Mouse (Mus musculus) C2C12 (cell line): ENCODE results near the gene Hpse2. TPM values are rescaled to one million over a fixed set of nuclear protein-coding genes. Genes with fewer than 3 reads are reported as not detected.

ENCODE experiments used
- H3K27me3 ChIP-seq: one replicate; pipeline ENCODE4 v1.6.1; 2011; ENCODE audit not compliant: control insufficient read depth, insufficient read depth, insufficient read length
- H3K36me3 ChIP-seq: one replicate; pipeline ENCODE4 v1.6.1; 2011; ENCODE audit not compliant: control insufficient read depth, insufficient read depth
- H3K4me3 ChIP-seq: one replicate; pipeline ENCODE4 v1.5.1; 2011; ENCODE audit warnings: mild to moderate bottlenecking, control low read depth; ENCODE audit not compliant: poor library complexity, insufficient read depth, severe bottlenecking
- H3K79me2 ChIP-seq: one replicate; pipeline ENCODE4 v1.6.1; 2011; ENCODE audit not compliant: control insufficient read depth, insufficient read depth
- H3K79me3 ChIP-seq: one replicate; pipeline ENCODE4 v1.6.1; 2011; ENCODE audit warnings: low read depth, control low read depth
- H3ac ChIP-seq: one replicate; pipeline ENCODE3; 2011; ENCODE audit warnings: low read depth; ENCODE audit not compliant: control insufficient read depth, insufficient read length
- CEBPB ChIP-seq: IDR thresholded peaks from one replicate; pipeline ENCODE4 v1.6.1; 2011; ENCODE audit warnings: low read depth, mild to moderate bottlenecking, control low read depth, moderate library complexity
- CTCF ChIP-seq: IDR thresholded peaks from one replicate; pipeline ENCODE4 v1.5.1; 2011; ENCODE audit not compliant: control insufficient read depth, insufficient read depth, insufficient read length
- FOSL1 ChIP-seq: IDR thresholded peaks from one replicate; pipeline ENCODE4 v1.8.0; 2011; ENCODE audit warnings: mild to moderate bottlenecking, low read length; ENCODE audit not compliant: poor library complexity, insufficient read depth, severe bottlenecking
- MAX ChIP-seq: IDR thresholded peaks from one replicate; pipeline ENCODE4 v1.6.1; 2011; ENCODE audit warnings: mild to moderate bottlenecking, control low read depth
- MYOD1 ChIP-seq: IDR thresholded peaks from one replicate; pipeline ENCODE4 v1.6.1; 2011; ENCODE audit warnings: low read depth; ENCODE audit not compliant: control insufficient read depth, insufficient read length
- MYOG ChIP-seq: IDR thresholded peaks from one replicate; pipeline ENCODE4 v1.6.1; 2011; ENCODE audit not compliant: control insufficient read depth, insufficient read length; ENCODE audit errors: extremely low read depth
- USF1 ChIP-seq: IDR thresholded peaks from one replicate; pipeline ENCODE4 v1.6.1; 2011; ENCODE audit warnings: low read depth, mild to moderate bottlenecking, control low read depth, moderate library complexity
- polyA plus RNA-seq: library from polyadenylated mRNA; unstranded; fragments of >200 nt; fragmentation: generic; extraction: Trizol; gene quantifications from one replicate; pipeline ENCODE4 v1.2.1, GENCODE M21; 2012; ENCODE audit warnings: missing spikeins

The Hpse2 gene
- polyA plus RNA-seq, 1 experiment: not detected

DNA sequence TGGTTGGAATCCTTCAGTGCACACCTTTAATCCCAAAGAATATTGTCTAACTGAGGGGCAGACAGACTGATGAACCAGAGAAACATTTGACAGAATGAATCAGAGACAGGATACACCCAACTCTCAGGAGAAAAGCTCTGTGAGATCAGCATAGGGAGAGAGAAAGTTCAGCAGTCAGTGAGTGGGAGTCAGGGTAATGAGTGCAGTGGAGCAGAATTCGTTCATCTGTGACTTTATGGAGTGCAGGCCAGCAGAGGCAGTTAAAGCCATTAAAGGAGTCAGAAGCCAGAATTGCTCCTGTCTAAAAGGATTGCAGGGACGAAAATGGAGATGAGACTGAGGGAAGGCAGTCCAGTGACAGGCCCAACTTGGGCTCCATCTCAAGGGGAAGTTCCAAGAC is 410.2 kb downstream of the Hpse2 start:
- Histone ChIP-seq H3K27me3 (no peaks in the 10 kb centered on the region), H3K36me3 (no peaks in the 10 kb centered on the region), H3ac (no peak overlapping the region), H3K79me3 (no peaks in the 10 kb centered on the region), H3K79me2 (no peaks in the 10 kb centered on the region), H3K4me3 (no peak overlapping the region)
- TF ChIP-seq MYOG (no peak), USF1 (no peak), CEBPB (no peak), CTCF (no peak), MAX (no peak), MYOD1 (no peak), FOSL1 (no peak)

DNA sequence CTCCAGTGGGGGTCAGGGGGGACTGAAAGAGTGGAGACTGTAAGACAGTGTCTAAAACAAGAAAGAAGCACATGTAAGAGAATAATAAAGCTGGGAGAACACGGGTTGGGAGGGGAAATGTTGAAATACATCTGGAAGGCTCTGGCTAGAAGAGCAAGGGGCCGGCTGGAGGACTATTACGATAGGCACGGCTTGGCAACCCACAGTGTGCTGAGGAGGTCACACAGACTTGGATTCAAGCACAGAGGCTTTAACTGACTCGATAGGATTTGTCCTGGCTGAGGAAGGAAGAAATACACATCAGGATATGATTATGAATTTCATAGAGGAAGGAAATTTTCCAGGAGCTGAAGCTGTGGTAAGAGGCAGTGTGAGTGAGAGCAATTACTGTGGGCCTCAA is 414.4 kb downstream of the Hpse2 start:
- no peaks in the 10 kb centered on the region for H3K27me3 ChIP-seq

GRCm38 (mm10) chr19:42965171-42965570 is 423.0 kb downstream of the Hpse2 start:
- TF ChIP-seq MYOD1 (no peak), CTCF (no peak), CEBPB (no peak), MAX (no peak), FOSL1 (no peak), MYOG (no peak), USF1 (no peak)
- Histone ChIP-seq H3ac (no peak overlapping the region), H3K79me3 (no peaks in the 10 kb centered on the region), H3K79me2 (no peaks in the 10 kb centered on the region), H3K4me3 (no peak overlapping the region), H3K27me3 (no peaks in the 10 kb centered on the region), H3K36me3 (no peaks in the 10 kb centered on the region)

More for the DNA sequence above, 414.4 kb downstream of the Hpse2 start:
- Histone ChIP-seq H3K79me3 (no peaks in the 10 kb centered on the region), H3ac (no peak overlapping the region), H3K36me3 (no peaks in the 10 kb centered on the region), H3K4me3 (no peak overlapping the region), H3K79me2 (no peaks in the 10 kb centered on the region)
- TF ChIP-seq MYOD1: no peak
- no peak for TF ChIP-seq FOSL1
- TF ChIP-seq MYOG: no peak
- TF ChIP-seq CEBPB: no peak
- TF ChIP-seq MAX: no peak
- TF ChIP-seq USF1: no peak
- no peak for TF ChIP-seq CTCF

GRCm38 (mm10) chr19:42948114-42948636 is 440.0 kb downstream of the Hpse2 start:
- Histone ChIP-seq H3ac (no peak overlapping the region), H3K4me3 (no peak overlapping the region), H3K36me3 (no peaks in the 10 kb centered on the region), H3K27me3 (no peaks in the 10 kb centered on the region), H3K79me3 (no peaks in the 10 kb centered on the region), H3K79me2 (no peaks in the 10 kb centered on the region)
- TF ChIP-seq CEBPB: no peak
- no peak for TF ChIP-seq MYOG
- no peak for TF ChIP-seq CTCF

- TF ChIP-seq MYOG: no peak
- no peak for TF ChIP-seq USF1
- TF ChIP-seq MAX: no peak
- no peak for TF ChIP-seq MYOD1
- no peak for TF ChIP-seq FOSL1
- TF ChIP-seq CEBPB: no peak
- no peak for TF ChIP-seq CTCF
- H3K79me2 ChIP-seq: no peaks in the 10 kb centered on the region
- no peaks in the 10 kb centered on the region for H3K79me3 ChIP-seq
- H3K36me3 ChIP-seq: no peaks in the 10 kb centered on the region
- H3K27me3 ChIP-seq: peaks cover 3% of the 10 kb centered on the region
- H3K4me3 ChIP-seq: no peak overlapping the region
- no peak overlapping the region for H3ac ChIP-seq
Measured at GRCm38 (mm10) chr19:42937544-42937943, 450.6 kb downstream of the Hpse2 start.

DNA sequence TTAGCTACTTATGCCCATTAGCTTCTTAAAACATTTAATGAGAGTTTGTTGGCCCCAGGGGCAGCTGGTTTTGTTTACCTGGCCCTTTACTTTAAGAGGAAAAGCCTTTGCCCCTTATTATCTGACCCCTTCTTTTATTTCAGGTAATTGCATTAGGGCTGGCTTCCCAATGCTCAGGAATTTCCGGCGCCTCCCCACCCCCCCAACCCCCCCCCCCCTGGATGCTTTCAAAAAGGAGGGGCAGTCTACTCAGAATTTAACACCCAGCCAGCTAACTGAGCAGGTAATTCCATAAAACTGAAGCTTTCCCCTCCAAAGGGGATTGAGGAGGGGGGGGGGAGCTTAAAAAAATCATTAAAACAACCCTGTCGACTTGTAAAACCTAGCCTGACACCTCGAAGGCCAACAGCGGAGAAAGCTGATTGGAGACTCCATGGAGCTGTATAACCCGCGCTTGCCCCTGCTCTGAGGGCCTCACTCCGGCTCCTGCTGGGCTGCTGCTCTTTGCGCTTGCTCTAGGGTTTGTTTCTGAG is 451.4 kb downstream of the Hpse2 start:
- H3K4me3 ChIP-seq: no peak overlapping the region

More for the DNA sequence above, 451.4 kb downstream of the Hpse2 start:
- no peak overlapping the region for H3ac ChIP-seq
- no peak for TF ChIP-seq MYOD1
- no peak for TF ChIP-seq CTCF
- TF ChIP-seq USF1: no peak
- no peak for TF ChIP-seq MAX
- H3K27me3 ChIP-seq: peaks cover 3% of the 10 kb centered on the region
- H3K79me3 ChIP-seq: no peaks in the 10 kb centered on the region
- H3K79me2 ChIP-seq: no peaks in the 10 kb centered on the region
- no peaks in the 10 kb centered on the region for H3K36me3 ChIP-seq
